ENCODE assay signal across 15 mouse cellular contexts in the genomic region with DNA sequence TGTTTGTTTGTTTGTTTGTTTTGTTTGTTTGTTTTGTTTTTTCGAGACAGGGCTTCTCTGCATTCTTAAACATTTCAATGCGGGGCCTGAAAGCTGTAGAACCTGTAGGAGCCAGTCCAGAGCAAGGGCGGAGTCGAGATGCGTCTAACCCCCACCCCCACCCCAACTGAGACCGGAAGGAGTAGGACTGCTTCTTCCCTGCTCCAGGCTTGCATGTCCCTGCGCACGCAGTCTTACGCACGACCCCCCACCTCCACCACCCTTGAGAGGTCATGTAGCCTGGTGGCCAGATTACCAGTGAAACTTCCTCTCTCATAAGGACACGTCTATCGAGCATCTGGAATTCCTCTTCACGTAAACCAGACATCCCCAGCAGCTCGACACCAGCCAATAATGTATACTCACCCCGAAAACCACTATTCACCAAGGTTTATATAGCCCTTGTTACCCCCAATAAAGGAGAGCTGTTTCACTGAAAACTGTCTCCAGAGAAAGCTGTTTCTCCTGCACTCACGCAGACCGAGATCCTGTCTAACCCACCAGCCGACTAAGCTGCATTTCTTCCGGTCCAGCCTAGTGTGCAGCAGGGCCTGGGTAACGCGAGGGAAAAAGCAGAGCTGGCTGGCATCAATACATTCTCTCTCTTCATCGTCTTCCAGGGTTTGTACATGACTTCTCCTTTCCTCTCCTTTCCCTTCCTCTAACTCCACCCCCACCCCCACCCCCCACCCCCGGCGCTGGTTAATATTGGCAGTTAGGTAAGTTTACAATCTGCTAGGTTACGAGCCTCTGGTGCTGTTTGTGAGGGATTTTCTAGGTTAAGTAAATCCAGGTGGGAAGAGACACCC. TPM values are rescaled to one million over a fixed set of nuclear protein-coding genes. Genes with fewer than 3 reads are reported as not detected.
A peak's percentile ranks its signal among the peaks of the same experiment; 100 is the strongest.
DNase-seq lines count a peak whose midpoint lies in the region; ATAC-seq and TF ChIP-seq lines count a peak whose summit lies in the region.
"Had no signal": no experiment of that assay in that cellular context is flagged by ENCODE, and none has a peak within 500 bp of the region (broad histone marks: within the 10 kb centered on the region; RNA-seq: fewer than 3 reads in every experiment).

No protein-coding gene starts in this region.

- peak overlapping the region; percentile 39 for H3K4me2 ChIP-seq in limb, embryonic 11.5 days (ENCODE audit: low read depth, severe bottlenecking)
- H3K4me2 ChIP-seq: hindbrain, embryonic 15.5 days had no signal

- no peak overlapping the region for H3K27ac ChIP-seq in testis, adult 2 months (ENCODE audit: control insufficient read depth, insufficient read depth, low read depth, low read length)
- peak overlapping the region; percentile 36; the same call in 1 of the 2 replicates for H3K27ac ChIP-seq in limb, embryonic 11.5 days (replicated peaks; ENCODE audit: low read depth, low read length)
- H3K27ac ChIP-seq: hindbrain, embryonic 15.5 days had no signal

- H3K36me3 ChIP-seq in testis, adult 2 months (ENCODE audit: control insufficient read depth, insufficient read depth, low read length) = no peaks in the 10 kb centered on the region
- H3K36me3 ChIP-seq in limb, embryonic 11.5 days (ENCODE audit: control insufficient read depth, insufficient read depth, low read length) = no peaks in the 10 kb centered on the region
- H3K36me3 ChIP-seq: hindbrain, embryonic 15.5 days had no signal

- H3K4me1 ChIP-seq in testis, adult 2 months (ENCODE audit: control insufficient read depth, insufficient read depth, low read length) = peaks cover 5% of the 10 kb centered on the region
- 0 out of 2 replicates have a peak, but pooled peaks cover 6% of the 10 kb centered on the region for H3K4me1 ChIP-seq in limb, embryonic 11.5 days (ENCODE audit: control insufficient read depth, insufficient read depth, low read length)
- H3K4me1 ChIP-seq: hindbrain, embryonic 15.5 days had no signal

- no peak for ATAC-seq in CD4-positive, CD25-positive, alpha-beta regulatory T cell, adult 4 months
- ATAC-seq in limb, embryonic 11.5 days (ENCODE audit: insufficient number of reproducible peaks, low FRiP score, low TSS enrichment, low read depth) = no peak

- peak overlapping the region; percentile 17; the same call in 1 of the 2 replicates for H3K9ac ChIP-seq in limb, embryonic 11.5 days (ENCODE audit: low read length)
- H3K9ac ChIP-seq: hindbrain, embryonic 15.5 days had no signal

- TF ChIP-seq CTCF in testis, adult 2 months (IDR thresholded peaks at IDR 0.05; ENCODE audit: control insufficient read depth, insufficient read depth, insufficient replicate concordance, low read depth, low read length) = no peak

- H3K9me3 ChIP-seq in limb, embryonic 11.5 days (ENCODE audit: control insufficient read depth, low read length) = no peaks in the 10 kb centered on the region
- H3K9me3 ChIP-seq: hindbrain, embryonic 15.5 days had no signal

- no peaks in the 10 kb centered on the region for H3K27me3 ChIP-seq in testis, adult 2 months (ENCODE audit: control insufficient read depth, insufficient read depth, low read length)
- H3K27me3 ChIP-seq in limb, embryonic 11.5 days (ENCODE audit: control insufficient read depth, insufficient read depth, low read length) = no peaks in the 10 kb centered on the region
- H3K27me3 ChIP-seq: hindbrain, embryonic 15.5 days had no signal

- intact Hi-C loops in gastrocnemius, postnatal 36 days (cut with DNase I) = no loop called here

- peak overlapping the region; percentile 77 for H3K4me3 ChIP-seq in testis, adult 2 months (ENCODE audit: control insufficient read depth, low read depth, low read length)
- no peak overlapping the region for H3K4me3 ChIP-seq in limb, embryonic 11.5 days (ENCODE audit: low read depth, low read length)
- H3K4me3 ChIP-seq: hindbrain, embryonic 15.5 days had no signal

- DNase-seq in CD4-positive, CD25-positive, alpha-beta regulatory T cell, adult 2 months (ENCODE audit: low read depth, low spot score) = peak; percentile 27
- DNase-seq in testis, postnatal 10 days (ENCODE audit: low spot score) = no peak
- DNase-seq in limb, embryonic 11.5 days (ENCODE audit: low spot score) = peak; percentile 33
- DNase-seq in yolk sac, embryonic 10.5 days (ENCODE audit: low spot score) = peak; percentile 14
- no peak for DNase-seq in ovary, postnatal 36 days (ENCODE audit: low spot score)
- DNase-seq in gastrocnemius, postnatal 36 days = no peak
- DNase-seq: cerebellum, adult 18-20 months had no signal

- TF ChIP-seq POLR2A in testis, adult 2 months (IDR thresholded peaks at IDR 0.05; ENCODE audit: control insufficient read depth, low read depth, low read length) = no peak

- 39% methylated on average over 25 of the region's 25 CpGs for WGBS in limb, embryonic 11.5 days

RNA-seq across cellular contexts. Expression of gene Gcnt3, which starts 44.7 kb away (rescaled TPM):
- not detected for polyA plus RNA-seq in CD4-positive, CD25-positive, alpha-beta regulatory T cell, adult 4 months (2017; shearing (Covaris generic))
- polyA plus RNA-seq in testis, adult 2 months (2012; rRNA removed) = 5.0 TPM in 2 replicates
- polyA plus RNA-seq in limb, embryonic 11.5 days (2014; fragmentation: Nextera tagmentation; extraction: Ambion mirVana) = 0.06 TPM in 1 of 2 replicates, not detected in the other
- total RNA-seq in gastrocnemius, postnatal 36 days (2021) = not detected
- total RNA-seq: layer of hippocampus, postnatal 14 days; megakaryocyte progenitor cell, adult 5-6 weeks; MEL; neutrophil, adult 5-6 weeks had no signal
- polyA plus RNA-seq: cortical plate, adult 2 months; hindbrain, embryonic 15.5 days had no signal

RNA-seq across cellular contexts. Expression of gene Fam81a, which starts 59.8 kb away (rescaled TPM):
- 1 to 10 TPM; 1.3 to 1.5 TPM for polyA plus RNA-seq in CD4-positive, CD25-positive, alpha-beta regulatory T cell, adult 4 months (2017; shearing (Covaris generic))
- polyA plus RNA-seq in testis, adult 2 months (2012; rRNA removed) = 0.32 and 0.60 TPM in 2 replicates
- polyA plus RNA-seq in limb, embryonic 11.5 days (2014; fragmentation: Nextera tagmentation; extraction: Ambion mirVana) = 1.7 and 2.3 TPM in 2 replicates
- 1 to 10 TPM in 1 of 2 experiments, under 1 TPM in 1; 0.62 to 1.6 TPM for total RNA-seq in gastrocnemius, postnatal 36 days (2021)
- total RNA-seq: megakaryocyte progenitor cell, adult 5-6 weeks; MEL; neutrophil, adult 5-6 weeks had no signal

Comparison
In these comparisons a context has a peak if more than half of its experiments do, and no peak if none do; other contexts are left out.
1. DNase-seq: peak in CD4-positive, CD25-positive, alpha-beta regulatory T cell, adult 2 months (single experiment), limb, embryonic 11.5 days (single experiment) and yolk sac, embryonic 10.5 days (single experiment); none in testis, postnatal 10 days (single experiment), ovary, postnatal 36 days (single experiment) and gastrocnemius, postnatal 36 days (0 of 2).